ENCODE assay signal across 39 mouse cellular contexts in genomic region chr10:97622328-97622727, GRCm38 (mm10). TPM values are rescaled to one million over a fixed set of nuclear protein-coding genes. Genes with fewer than 3 reads are reported as not detected.
"Had no signal": no experiment of that assay in that cellular context is flagged by ENCODE, and none has a peak within 500 bp of the region (broad histone marks: within the 10 kb centered on the region; RNA-seq: fewer than 3 reads in every experiment).

No protein-coding gene starts in this region.

- H3K4me2 ChIP-seq: heart, embryonic 11.5 days; heart, embryonic 12.5 days; heart, embryonic 13.5 days; heart, embryonic 15.5 days; hindbrain, embryonic 12.5 days; hindbrain, embryonic 13.5 days; hindbrain, embryonic 14.5 days; hindbrain, embryonic 15.5 days; intestine, embryonic 15.5 days; kidney, embryonic 15.5 days had no signal

- H3K4me3 ChIP-seq: heart, adult 2 months; heart, embryonic 10.5 days; heart, embryonic 12.5 days; heart, embryonic 13.5 days; heart, embryonic 15.5 days; hindbrain, embryonic 10.5 days; hindbrain, embryonic 12.5 days; hindbrain, embryonic 13.5 days; hindbrain, embryonic 15.5 days; intestine, embryonic 15.5 days; kidney, embryonic 15.5 days; layer of hippocampus, adult 2 months had no signal

- H3K27ac ChIP-seq: heart, adult 2 months; heart, embryonic 10.5 days; heart, embryonic 13.5 days; heart, embryonic 15.5 days; hindbrain, embryonic 10.5 days; hindbrain, embryonic 12.5 days; hindbrain, embryonic 13.5 days; hindbrain, embryonic 14.5 days; hindbrain, embryonic 15.5 days; hindbrain, postnatal 0 days; intestine, embryonic 15.5 days; kidney, embryonic 15.5 days; kidney, postnatal 0 days; layer of hippocampus, adult 2 months had no signal

- H3K9me3 ChIP-seq: heart, embryonic 10.5 days; heart, embryonic 12.5 days; heart, embryonic 13.5 days; heart, embryonic 15.5 days; hindbrain, embryonic 10.5 days; hindbrain, embryonic 12.5 days; hindbrain, embryonic 13.5 days; hindbrain, embryonic 15.5 days; intestine, embryonic 15.5 days; kidney, embryonic 15.5 days had no signal

- H3K36me3 ChIP-seq: heart, embryonic 10.5 days; heart, embryonic 12.5 days; heart, embryonic 13.5 days; heart, embryonic 15.5 days; hindbrain, embryonic 10.5 days; hindbrain, embryonic 12.5 days; hindbrain, embryonic 13.5 days; hindbrain, embryonic 15.5 days; intestine, embryonic 15.5 days; kidney, embryonic 15.5 days had no signal

- DNase-seq: heart, adult 2 months; heart, postnatal 10 days; heart, postnatal 14 days; heart, postnatal 36 days; heart, postnatal 4 days; kidney, adult 11 months; kidney, adult 18-20 months; kidney, adult 2 months; kidney, adult 8-10 months; kidney, adult 9 months; kidney, postnatal 10 days; kidney, postnatal 14 days; kidney, postnatal 25 days; kidney, postnatal 36 days; kidney, postnatal 4 days; layer of hippocampus, adult 9-11 months had no signal

- H3K27me3 ChIP-seq: heart, embryonic 12.5 days; heart, embryonic 13.5 days; heart, embryonic 15.5 days; hindbrain, embryonic 12.5 days; hindbrain, embryonic 13.5 days; hindbrain, embryonic 15.5 days; intestine, embryonic 15.5 days; kidney, embryonic 15.5 days had no signal

- ATAC-seq: hindbrain, embryonic 16.5 days; hindbrain, postnatal 0 days; inflammation-experienced regulatory T-cells, adult 6 months; intestine, embryonic 15.5 days; intestine, embryonic 16.5 days; intestine, postnatal 0 days had no signal

- H3K4me1 ChIP-seq: heart, embryonic 10.5 days; heart, embryonic 12.5 days; heart, embryonic 13.5 days; heart, embryonic 15.5 days; hindbrain, embryonic 10.5 days; hindbrain, embryonic 12.5 days; hindbrain, embryonic 13.5 days; hindbrain, embryonic 15.5 days; intestine, embryonic 15.5 days; kidney, embryonic 15.5 days had no signal

- H3K9ac ChIP-seq: heart, embryonic 12.5 days; heart, embryonic 13.5 days; heart, embryonic 15.5 days; hindbrain, embryonic 12.5 days; hindbrain, embryonic 13.5 days; hindbrain, embryonic 14.5 days; hindbrain, embryonic 15.5 days; intestine, embryonic 15.5 days; kidney, embryonic 15.5 days had no signal

RNA-seq across cellular contexts. Expression of gene Kera, which starts 15.6 kb away (rescaled TPM):
- polyA plus RNA-seq: heart, embryonic 10.5 days; heart, embryonic 14.5 days; hindbrain, embryonic 11.5 days; hindbrain, embryonic 13.5 days; hindbrain, embryonic 14.5 days; hindbrain, embryonic 16.5 days; hindbrain, postnatal 0 days; inflammation-experienced regulatory T-cells, adult 6 months; kidney, adult 2 months; kidney, postnatal 0 days; large intestine, adult 2 months had no signal

RNA-seq across cellular contexts. Expression of gene Epyc, which starts 21.5 kb away (rescaled TPM):
- polyA plus RNA-seq: inflammation-experienced regulatory T-cells, adult 6 months; kidney, embryonic 14.5 days had no signal

RNA-seq across cellular contexts. Expression of gene Lum, which starts 57.4 kb away (rescaled TPM):
- polyA plus RNA-seq: inflammation-experienced regulatory T-cells, adult 6 months had no signal
